Mouse (Mus musculus) thymus, adult 2 months (tissue): ENCODE results near the gene Samm50.

Experiments used
- CTCF ChIP-seq: fragments of 200-500 bp; IDR thresholded peaks from 2 replicates; pipeline ENCODE4 v1.5.1; 2012; ENCODE audit warnings: mild to moderate bottlenecking, control low read depth, low read length, moderate library complexity, borderline replicate concordance; ENCODE audit not compliant: control insufficient read depth, poor library complexity, insufficient read depth; ENCODE audit errors: extremely low read depth
- POLR2A ChIP-seq: fragments of 200-500 bp; IDR thresholded peaks from 2 replicates; pipeline ENCODE4 v1.6.1; 2012; ENCODE audit warnings: mild to moderate bottlenecking, low read length, control low read depth, moderate library complexity; ENCODE audit not compliant: control insufficient read depth, poor library complexity, insufficient read depth; ENCODE audit errors: extremely low read depth

- TF ChIP-seq CTCF (no peak), POLR2A (no peak)
Observed at GRCm38 (mm10) chr15:84182000-84182399, 10.0 kb upstream of the Samm50 start.
